Mouse (Mus musculus) heart, adult 18-20 months (tissue): Measurements from ENCODE around the gene Kcnip2. TPM values are rescaled to one million over a fixed set of nuclear protein-coding genes. Genes with fewer than 3 reads are reported as not detected.
"Not testable (repeated sequence)": the region's sequence is repeated elsewhere in the genome, so short reads cannot be mapped to it uniquely, and the experiment has no call there.

Experiments
- DNase-seq, 2 experiments: peaks; one replicate each; pipeline ENCODE4 v3.0.0; 2021 to 2022; ENCODE audit warnings: mixed read lengths in 1 of 2
- total RNA-seq, 2 experiments: library from RNA; stranded (reverse); gene quantifications; 2 replicates each; pipeline ENCODE4 v1.2.3; 2021

Kcnip2 gene
- total RNA-seq, 2 experiments from 2014 or later = 176 to 206 TPM

DNA sequence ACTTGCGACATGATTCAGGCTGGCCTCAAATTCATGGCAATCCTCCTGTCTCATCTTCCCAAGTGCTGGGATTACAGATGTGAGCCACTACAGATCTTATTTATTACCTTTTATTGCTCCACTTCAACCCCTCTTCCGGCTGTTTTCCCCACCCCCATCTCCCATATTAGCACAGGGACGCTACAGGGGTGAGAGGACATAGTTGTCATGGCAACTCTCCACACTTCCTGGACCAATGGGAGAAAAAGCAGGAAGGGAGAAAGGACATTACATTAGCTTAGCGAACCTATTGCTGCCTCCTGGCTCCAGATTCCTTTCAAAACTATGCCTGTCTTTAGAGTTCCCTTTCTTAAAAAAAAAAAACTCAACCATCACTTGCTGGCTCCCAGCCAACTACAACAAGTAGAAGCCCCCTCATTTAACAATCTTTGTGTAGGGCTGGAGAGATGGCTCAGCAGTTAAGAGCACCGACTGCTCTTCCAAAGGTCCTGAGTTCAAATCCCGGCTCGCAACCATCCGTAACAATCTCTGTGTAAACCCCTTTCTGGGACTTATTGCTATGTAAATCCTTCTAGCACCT is 3.1 kb downstream of the Kcnip2 start:
- DNase-seq = no peak

- peak; percentile 36 to 39 for DNase-seq
Measured at GRCm38 (mm10) chr19:45812115-45812514, 3.7 kb downstream of the Kcnip2 start.

DNA sequence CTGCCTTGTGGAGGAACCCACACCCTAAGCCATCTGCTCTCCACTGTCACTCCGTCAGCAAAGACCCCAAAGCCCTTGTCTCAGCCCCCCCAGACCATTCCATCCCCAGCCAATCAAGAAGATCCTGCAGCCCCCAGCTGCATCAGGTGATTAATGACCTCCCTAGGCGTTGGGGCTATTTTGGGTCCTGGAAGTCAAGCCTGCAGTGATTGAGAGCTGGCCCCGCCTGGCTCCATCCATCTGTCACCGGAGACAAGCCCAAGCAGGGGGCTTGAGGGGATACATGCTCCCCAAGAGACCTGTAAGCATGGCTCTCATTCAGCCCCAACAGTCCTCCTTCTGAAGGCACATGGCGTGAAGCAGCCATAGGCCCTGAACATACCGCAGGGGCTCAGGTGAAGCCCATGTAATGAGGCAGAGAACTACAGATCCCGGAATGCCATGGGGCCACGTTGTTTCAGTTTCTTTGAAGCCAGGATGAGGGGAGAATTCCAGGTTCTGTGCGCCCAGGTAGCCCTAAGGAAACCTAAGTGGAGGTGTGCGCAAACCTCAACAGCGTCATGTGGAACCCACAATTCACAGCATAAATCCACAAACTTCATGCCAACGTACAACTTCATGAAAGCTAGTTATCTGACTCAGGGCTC is 4.7 kb downstream of the Kcnip2 start:
- DNase-seq = no peak

- DNase-seq = no peak
Measured at GRCm38 (mm10) chr19:45807732-45808131, 8.1 kb downstream of the Kcnip2 start.

- DNase-seq = not testable (repeated sequence)
Measured at GRCm38 (mm10) chr19:45805817-45806216, 10.0 kb downstream of the Kcnip2 start.

- DNase-seq = peak; percentile 38 to 46
Measured at GRCm38 (mm10) chr19:45804593-45805368, 11.1 kb downstream of the Kcnip2 start.

- no peak for DNase-seq
Measured at GRCm38 (mm10) chr19:45803408-45803807, 12.5 kb downstream of the Kcnip2 start.

GRCm38 (mm10) chr19:45802702-45803101 is 13.2 kb downstream of the Kcnip2 start:
- no peak for DNase-seq

- DNase-seq = no peak
Measured at GRCm38 (mm10) chr19:45796879-45797278, 19.0 kb downstream of the Kcnip2 start.

DNA sequence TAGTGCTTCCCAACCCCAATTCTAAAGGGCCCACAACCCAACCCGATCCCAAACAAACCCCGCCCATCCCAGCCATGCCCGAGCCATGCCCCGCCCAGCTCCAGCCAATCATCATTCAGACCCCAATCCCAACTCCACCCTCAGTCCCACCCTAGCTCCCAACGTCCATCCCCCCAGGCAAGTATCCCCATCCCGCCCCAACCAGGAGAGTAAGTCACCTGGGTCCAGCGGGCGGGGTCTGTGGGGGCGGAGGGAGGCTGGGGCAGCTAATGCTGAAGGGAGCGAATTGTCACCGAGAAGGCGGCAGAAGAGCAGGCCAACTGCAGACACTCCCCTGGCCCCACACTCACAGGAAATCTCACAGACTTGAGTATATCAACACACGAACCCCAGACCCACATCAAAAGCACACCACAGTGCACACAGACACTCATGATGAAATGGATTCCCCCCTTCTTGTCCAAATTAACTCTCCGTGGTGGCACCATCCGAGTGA is 19.8 kb downstream of the Kcnip2 start:
- no peak for DNase-seq

- no peak for DNase-seq
Measured at GRCm38 (mm10) chr19:45795406-45795944, 20.4 kb downstream of the Kcnip2 start.

- DNase-seq = no peak
Measured at GRCm38 (mm10) chr19:45794718-45795117, 21.1 kb downstream of the Kcnip2 start.

- no peak for DNase-seq
Measured at GRCm38 (mm10) chr19:45792404-45792803, 23.5 kb downstream of the Kcnip2 start.

GRCm38 (mm10) chr19:45789888-45790874 is 25.7 kb downstream of the Kcnip2 start:
- DNase-seq = no peak

- DNase-seq = no peak
Measured at GRCm38 (mm10) chr19:45789365-45789764, 26.5 kb downstream of the Kcnip2 start.

GRCm38 (mm10) chr19:45788337-45788736 is 27.5 kb downstream of the Kcnip2 start:
- no peak for DNase-seq

DNA sequence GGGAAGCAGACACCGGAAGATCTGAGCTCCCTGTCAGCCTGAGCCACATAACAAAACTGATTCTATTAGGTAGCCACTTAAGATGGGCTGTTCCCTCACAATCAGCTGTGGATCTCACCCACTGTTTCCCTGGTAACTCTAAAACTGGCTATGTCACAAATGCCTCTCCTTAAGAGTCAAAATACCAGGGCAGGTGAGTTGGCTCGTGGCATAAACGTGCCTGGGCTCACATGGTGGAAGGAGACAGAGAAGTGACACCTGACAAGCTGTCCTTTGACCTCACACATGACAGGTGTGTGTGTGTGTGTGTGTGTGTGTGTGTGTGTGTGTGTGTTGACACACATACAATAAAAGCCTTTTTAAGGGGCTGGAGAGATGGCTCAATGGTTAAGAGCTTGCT is 28.4 kb downstream of the Kcnip2 start:
- no peak for DNase-seq

DNA sequence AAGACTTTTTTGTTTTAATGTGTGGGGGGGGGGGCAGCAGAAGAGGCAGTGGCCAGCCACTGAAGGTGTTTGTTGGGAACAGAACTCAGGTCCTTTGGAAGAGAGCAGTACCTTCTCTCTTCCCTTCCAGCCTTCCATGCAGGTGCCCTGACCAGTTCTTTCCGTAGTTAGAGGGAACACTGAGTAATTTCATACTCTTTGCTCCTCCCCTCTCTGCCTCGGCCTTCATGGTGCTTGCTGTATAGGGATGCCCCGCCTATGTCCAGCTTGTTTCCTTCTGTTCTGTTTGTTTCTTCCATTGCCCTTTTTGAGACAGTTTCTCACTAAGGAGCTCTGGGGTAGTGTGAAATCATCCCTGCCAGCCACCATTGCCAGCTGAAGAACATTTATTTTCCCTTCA is 30.4 kb downstream of the Kcnip2 start:
- no peak for DNase-seq

DNA sequence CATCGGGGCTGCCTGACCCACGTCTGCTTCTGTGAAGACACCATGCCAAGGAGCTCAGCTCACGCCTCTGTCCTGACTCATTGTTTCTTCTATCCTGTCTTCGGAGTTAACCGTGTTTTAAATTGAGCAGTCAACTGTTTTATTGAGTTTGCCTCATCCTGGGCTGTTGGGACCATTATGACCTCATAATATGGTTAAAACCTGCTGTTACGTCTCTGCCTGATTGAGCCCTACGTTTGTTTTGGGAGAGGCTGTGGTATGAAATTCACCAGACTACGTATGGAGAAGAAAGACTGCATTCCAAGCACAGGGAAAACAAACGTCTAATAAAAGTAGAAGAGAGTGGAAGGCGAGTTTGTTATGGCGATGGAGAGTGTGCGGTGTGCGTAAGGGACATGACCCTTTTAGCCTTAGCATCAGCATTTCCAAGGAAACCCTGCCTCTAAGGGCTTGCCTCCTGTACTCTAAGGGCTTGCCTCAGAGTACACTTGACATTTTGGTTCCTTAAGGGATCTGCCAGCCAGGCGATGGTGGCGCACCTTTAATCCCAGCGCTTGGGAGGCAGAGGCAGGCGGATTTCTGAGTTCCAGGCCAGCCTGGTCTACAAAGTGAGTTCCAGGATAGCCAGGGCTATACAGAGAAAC is 31.8 kb downstream of the Kcnip2 start:
- no peak for DNase-seq

- peak; percentile 97 to 99 for DNase-seq
Measured at GRCm38 (mm10) chr19:45783181-45783932, 32.5 kb downstream of the Kcnip2 start, which contains the start of gene Mgea5. Gene Mgea5, minus strand, starts transcription at chr19:45783837.
